Mouse (Mus musculus): ENCODE measurements at regions not wholly inside any gene's neighbourhood (a gene's known extent, or its start where the extent isn't known, plus 50 kb on each side); places are given as distances from the start of the nearest gene placed in this dataset.

- Histone ChIP-seq H3K27ac (ENCODE audit: low read length) (no peak overlapping the region), H3K27me3 (ENCODE audit: control insufficient read depth, insufficient read depth, low read depth, low read length) (no peaks in the 10 kb centered on the region), H3K4me2 (ENCODE audit: low read depth, low read length) (no peak overlapping the region), H3K36me3 (ENCODE audit: control insufficient read depth, insufficient read depth) (no peaks in the 10 kb centered on the region), H3K4me1 (ENCODE audit: control insufficient read depth, low read depth, low read length) (no peaks in the 10 kb centered on the region), H3K4me3 (ENCODE audit: low read depth, low read length) (no peak overlapping the region), H3K9me3 (replicated peaks; ENCODE audit: control insufficient read depth, low read length) (no peaks in the 10 kb centered on the region), H3K9ac (ENCODE audit: low read depth, low read length) (no peak overlapping the region)
- 41% methylated on average over 5 of the region's 5 CpGs for WGBS (ENCODE audit: insufficient replicate concordance)
- no peak for ATAC-seq (ENCODE audit: low read depth)
Measured at GRCm38 (mm10) chr1:130524744-130525143, 62.2 kb upstream of the Cd55 start.

GRCm38 (mm10) chr1:130517868-130518267 lies 55.3 kb upstream of the Cd55 start:
- H3K4me3 ChIP-seq (ENCODE audit: low read depth, low read length), result no peak overlapping the region
- no peak overlapping the region for H3K27ac ChIP-seq (ENCODE audit: low read length)
- no peaks in the 10 kb centered on the region for H3K4me1 ChIP-seq (ENCODE audit: control insufficient read depth, low read depth, low read length)
- H3K9me3 ChIP-seq (replicated peaks; ENCODE audit: control insufficient read depth, low read length), result no peaks in the 10 kb centered on the region
- ATAC-seq (ENCODE audit: low read depth), result no peak
- H3K27me3 ChIP-seq (ENCODE audit: control insufficient read depth, insufficient read depth, low read depth, low read length), result no peaks in the 10 kb centered on the region
- 64% methylated on average over 5 of the region's 5 CpGs for WGBS (ENCODE audit: insufficient replicate concordance)
- H3K4me2 ChIP-seq (ENCODE audit: low read depth, low read length), result no peak overlapping the region
- H3K9ac ChIP-seq (ENCODE audit: low read depth, low read length), result no peak overlapping the region
- H3K36me3 ChIP-seq (ENCODE audit: control insufficient read depth, insufficient read depth), result no peaks in the 10 kb centered on the region

- WGBS (ENCODE audit: insufficient replicate concordance), result 75% methylated on average over 6 of the region's 6 CpGs
- H3K36me3 ChIP-seq (ENCODE audit: control insufficient read depth, insufficient read depth), result no peaks in the 10 kb centered on the region
- H3K4me2 ChIP-seq (ENCODE audit: low read depth, low read length), result no peak overlapping the region
- H3K4me1 ChIP-seq (ENCODE audit: control insufficient read depth, low read depth, low read length), result no peaks in the 10 kb centered on the region
- no peaks in the 10 kb centered on the region for H3K27me3 ChIP-seq (ENCODE audit: control insufficient read depth, insufficient read depth, low read depth, low read length)
- no peak overlapping the region for H3K27ac ChIP-seq (ENCODE audit: low read length)
- H3K9ac ChIP-seq (ENCODE audit: low read depth, low read length), result no peak overlapping the region
- H3K9me3 ChIP-seq (replicated peaks; ENCODE audit: control insufficient read depth, low read length), result no peaks in the 10 kb centered on the region
- no peak overlapping the region for H3K4me3 ChIP-seq (ENCODE audit: low read depth, low read length)
- no peak for ATAC-seq (ENCODE audit: low read depth)
Measured at GRCm38 (mm10) chr1:130516641-130517040, 54.1 kb upstream of the Cd55 start.

- Histone ChIP-seq H3K9ac (ENCODE audit: low read depth, low read length) (no peak overlapping the region), H3K27me3 (ENCODE audit: control insufficient read depth, insufficient read depth, low read depth, low read length) (no peaks in the 10 kb centered on the region), H3K4me2 (ENCODE audit: low read depth, low read length) (no peak overlapping the region), H3K9me3 (replicated peaks; ENCODE audit: control insufficient read depth, low read length) (no peaks in the 10 kb centered on the region), H3K4me1 (ENCODE audit: control insufficient read depth, low read depth, low read length) (no peaks in the 10 kb centered on the region), H3K27ac (ENCODE audit: low read length) (no peak overlapping the region), H3K4me3 (ENCODE audit: low read depth, low read length) (no peak overlapping the region), H3K36me3 (ENCODE audit: control insufficient read depth, insufficient read depth) (no peaks in the 10 kb centered on the region)
- WGBS (ENCODE audit: insufficient replicate concordance), result 69% methylated on average over 6 of the region's 6 CpGs
- ATAC-seq (ENCODE audit: low read depth), result no peak; the same call in 1 of the 2 replicates
Measured at GRCm38 (mm10) chr1:130515316-130515715, 52.8 kb upstream of the Cd55 start.

- WGBS (ENCODE audit: insufficient replicate concordance), result 45% methylated on average over 1 of the region's 1 CpGs
Measured at GRCm38 (mm10) chr1:130513482-130513881, 50.9 kb upstream of the Cd55 start.

DNA sequence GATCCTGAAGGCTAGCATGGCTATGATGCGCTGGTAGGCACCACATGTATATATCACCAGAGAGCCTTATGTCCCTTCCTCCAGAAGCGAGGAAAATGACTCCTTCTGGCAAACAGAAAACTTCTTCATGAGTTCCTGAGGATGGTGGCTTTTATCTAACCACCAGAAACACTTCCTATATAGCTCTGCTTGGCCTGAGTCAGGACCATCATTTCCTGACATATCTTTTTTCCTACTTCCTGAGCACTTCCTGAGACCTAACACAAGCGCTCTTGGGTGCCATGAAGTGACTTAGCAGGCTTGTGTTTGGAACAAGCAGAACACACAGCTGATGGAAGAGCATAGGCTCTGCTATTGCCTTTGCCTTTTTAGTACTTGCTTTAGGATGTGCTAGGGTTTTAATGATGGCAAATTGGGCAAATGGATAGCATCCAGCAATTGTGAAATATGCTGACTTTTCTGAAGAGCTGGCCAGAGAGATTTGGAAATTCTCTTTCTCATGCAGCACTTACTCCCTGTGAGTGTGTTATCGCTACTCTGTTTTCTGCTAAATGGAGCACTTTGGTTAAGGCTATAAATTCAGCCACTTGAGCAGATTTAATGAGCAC lies 50.4 kb upstream of the Cd55 start:
- Histone ChIP-seq H3K4me3 (ENCODE audit: low read depth, low read length) (no peak overlapping the region), H3K4me1 (ENCODE audit: control insufficient read depth, low read depth, low read length) (no peaks in the 10 kb centered on the region; the same call in 1 of the 2 replicates), H3K27me3 (ENCODE audit: control insufficient read depth, insufficient read depth, low read depth, low read length) (no peaks in the 10 kb centered on the region), H3K9me3 (replicated peaks; ENCODE audit: control insufficient read depth, low read length) (no peaks in the 10 kb centered on the region), H3K27ac (ENCODE audit: low read length) (no peak overlapping the region), H3K36me3 (ENCODE audit: control insufficient read depth, insufficient read depth) (no peaks in the 10 kb centered on the region), H3K9ac (ENCODE audit: low read depth, low read length) (no peak overlapping the region), H3K4me2 (ENCODE audit: low read depth, low read length) (no peak overlapping the region)
- peak; percentile 36 for ATAC-seq (ENCODE audit: low read depth)
- WGBS (ENCODE audit: insufficient replicate concordance), result 39% methylated on average over 4 of the region's 4 CpGs

More at GRCm38 (mm10) chr1:130513482-130513881, 50.9 kb upstream of the Cd55 start:
- Histone ChIP-seq H3K4me1 (ENCODE audit: control insufficient read depth, low read depth, low read length) (no peaks in the 10 kb centered on the region), H3K27me3 (ENCODE audit: control insufficient read depth, insufficient read depth, low read depth, low read length) (no peaks in the 10 kb centered on the region), H3K9me3 (replicated peaks; ENCODE audit: control insufficient read depth, low read length) (no peaks in the 10 kb centered on the region), H3K9ac (ENCODE audit: low read depth, low read length) (no peak overlapping the region), H3K4me3 (ENCODE audit: low read depth, low read length) (no peak overlapping the region), H3K27ac (ENCODE audit: low read length) (no peak overlapping the region), H3K4me2 (ENCODE audit: low read depth, low read length) (no peak overlapping the region), H3K36me3 (ENCODE audit: control insufficient read depth, insufficient read depth) (no peaks in the 10 kb centered on the region)
- no peak for ATAC-seq (ENCODE audit: low read depth)
